In genomic region chr9:121319323-121319966, GRCm38 (mm10) we compare ENCODE assay signal across 10 mouse cellular contexts. TPM values are rescaled to one million over a fixed set of nuclear protein-coding genes. Genes with fewer than 3 reads are reported as not detected.
DNase-seq lines count a peak whose midpoint lies in the region; ATAC-seq and TF ChIP-seq lines count a peak whose summit lies in the region.
"Had no signal": no experiment of that assay in that cellular context is flagged by ENCODE, and none has a peak within 500 bp of the region (broad histone marks: within the 10 kb centered on the region; RNA-seq: fewer than 3 reads in every experiment).

No protein-coding gene starts in this region.

- no peak overlapping the region for H3K4me3 ChIP-seq in lung, embryonic 14.5 days (ENCODE audit: low read depth, low read length)
- no peak overlapping the region for H3K4me3 ChIP-seq in lung, postnatal 0 days (ENCODE audit: low read depth, low read length)
- no peak overlapping the region for H3K4me3 ChIP-seq in limb, embryonic 10.5 days

- ATAC-seq in lung, embryonic 14.5 days (ENCODE audit: insufficient read depth), result no peak
- no peak for ATAC-seq in lung, postnatal 0 days
- ATAC-seq: intestine, postnatal 0 days had no signal

- no peak for TF ChIP-seq EP300 in lung, postnatal 0 days (IDR thresholded peaks at IDR 0.05)

- 79% methylated on average over 10 of the region's 10 CpGs for WGBS in lung, embryonic 14.5 days
- 88% methylated on average over 10 of the region's 10 CpGs for WGBS in lung, postnatal 0 days
- WGBS in limb, embryonic 10.5 days, result 37% methylated on average over 10 of the region's 10 CpGs

- H3K27me3 ChIP-seq in lung, embryonic 14.5 days (ENCODE audit: insufficient read depth, low read length), result no peaks in the 10 kb centered on the region
- no peaks in the 10 kb centered on the region for H3K27me3 ChIP-seq in lung, postnatal 0 days (replicated peaks; ENCODE audit: insufficient read depth, low read length)
- H3K27me3 ChIP-seq in limb, embryonic 10.5 days (ENCODE audit: low read depth, poor library complexity, severe bottlenecking), result no peaks in the 10 kb centered on the region

- peak; percentile 69 for DNase-seq in embryo, embryonic 10 days (ENCODE audit: low spot score)
- no peak for DNase-seq in embryo, embryonic 9.5 days (ENCODE audit: extremely low spot score)
- no peak for DNase-seq in lung, embryonic 14.5 days
- DNase-seq in lung, postnatal 0 days (ENCODE audit: low spot score), result no peak
- DNase-seq in limb, embryonic 10.5 days (ENCODE audit: low spot score), result peak; percentile 70
- DNase-seq in retina, postnatal 1 day, result peak; percentile 94
- DNase-seq in urinary bladder, adult 18-20 months (ENCODE audit: low spot score in 2 of 2), result no peak
- DNase-seq in thymus, postnatal 36 days, result no peak
- DNase-seq: cerebellum, postnatal 14 days had no signal

- 0 out of 2 replicates have a peak, but pooled peaks cover 7% of the 10 kb centered on the region for H3K36me3 ChIP-seq in lung, embryonic 14.5 days (ENCODE audit: insufficient read depth)
- H3K36me3 ChIP-seq in lung, postnatal 0 days (ENCODE audit: insufficient read depth, low read length), result no peaks in the 10 kb centered on the region; the same call in 1 of the 2 replicates
- H3K36me3 ChIP-seq in limb, embryonic 10.5 days, result peaks cover 11% of the 10 kb centered on the region

- TF ChIP-seq CTCF in lung, embryonic 14.5 days (IDR thresholded peaks at IDR 0.05; ENCODE audit: low read depth), result no peak
- no peak for TF ChIP-seq CTCF in lung, postnatal 0 days (IDR thresholded peaks at IDR 0.05)

- H3K4me1 ChIP-seq in lung, embryonic 14.5 days (ENCODE audit: insufficient read depth), result peaks cover 8% of the 10 kb centered on the region; the same call in 1 of the 2 replicates
- peaks cover 16% of the 10 kb centered on the region for H3K4me1 ChIP-seq in lung, postnatal 0 days (ENCODE audit: insufficient read depth, low read depth, low read length)
- H3K4me1 ChIP-seq in limb, embryonic 10.5 days, result peaks cover 60% of the 10 kb centered on the region

- H3K4me2 ChIP-seq in lung, embryonic 14.5 days, result no peak overlapping the region
- no peak overlapping the region for H3K4me2 ChIP-seq in lung, postnatal 0 days (replicated peaks; ENCODE audit: low read depth, low read length)

- no peak overlapping the region for H3K9ac ChIP-seq in lung, embryonic 14.5 days
- no peak overlapping the region for H3K9ac ChIP-seq in lung, postnatal 0 days (replicated peaks; ENCODE audit: low read depth)

- 0 out of 2 replicates have a peak overlapping the region, but pooled peaks have one; percentile 8 for H3K27ac ChIP-seq in lung, embryonic 14.5 days (ENCODE audit: low read depth)
- H3K27ac ChIP-seq in lung, postnatal 0 days (ENCODE audit: low read length), result no peak overlapping the region
- H3K27ac ChIP-seq in limb, embryonic 10.5 days, result peak overlapping the region; percentile 76

- H3K9me3 ChIP-seq in lung, embryonic 14.5 days (ENCODE audit: low read depth, low read length), result no peaks in the 10 kb centered on the region
- no peaks in the 10 kb centered on the region for H3K9me3 ChIP-seq in lung, postnatal 0 days (ENCODE audit: low read length)
- no peaks in the 10 kb centered on the region for H3K9me3 ChIP-seq in limb, embryonic 10.5 days (replicated peaks)

RNA-seq across cellular contexts. Expression of gene Trak1, which starts 22.1 kb away (rescaled TPM):
- polyA plus RNA-seq in lung, embryonic 14.5 days (2014; fragmentation: Nextera tagmentation; extraction: Ambion mirVana), result 20.8 and 20.9 TPM in 2 replicates
- 27.1 and 28.6 TPM in 2 replicates for polyA plus RNA-seq in lung, postnatal 0 days (2015; fragmentation: Nextera tagmentation; extraction: Ambion mirVana)
- polyA plus RNA-seq in limb, embryonic 10.5 days (2016; fragmentation: Nextera tagmentation; extraction: Ambion mirVana), result 9.6 and 12.2 TPM in 2 replicates

RNA-seq across cellular contexts. Expression of gene Ulk4, which starts 42.4 kb away (rescaled TPM):
- 123 and 125 TPM in 2 replicates for polyA plus RNA-seq in lung, embryonic 14.5 days (2014; fragmentation: Nextera tagmentation; extraction: Ambion mirVana)
- 117 and 122 TPM in 2 replicates for polyA plus RNA-seq in lung, postnatal 0 days (2015; fragmentation: Nextera tagmentation; extraction: Ambion mirVana)
- polyA plus RNA-seq in limb, embryonic 10.5 days (2016; fragmentation: Nextera tagmentation; extraction: Ambion mirVana), result 119 and 140 TPM in 2 replicates

Comparison
In these comparisons a context has a peak if more than half of its experiments do, and no peak if none do; other contexts are left out.
1. DNase-seq: peak in embryo, embryonic 10 days (single experiment), limb, embryonic 10.5 days (single experiment) and retina, postnatal 1 day (single experiment); none in embryo, embryonic 9.5 days (single experiment), lung, embryonic 14.5 days (single experiment), lung, postnatal 0 days (single experiment), urinary bladder, adult 18-20 months (0 of 2) and thymus, postnatal 36 days (0 of 2).